Mouse (Mus musculus) R1 (cell line): Measurements from ENCODE around the gene Ap2b1.
"Not testable (repeated sequence)": the region's sequence is repeated elsewhere in the genome, so short reads cannot be mapped to it uniquely, and the experiment has no call there.

Experiments used
- DNase-seq: peaks from one replicate; pipeline ENCODE4 v3.0.0-alpha.2; 2018; ENCODE audit warnings: low read depth, low spot score

Gene Ap2b1

GRCm38 (mm10) chr11:83301431-83301831 is 2.6 kb downstream of the Ap2b1 start:
- no peak for DNase-seq

GRCm38 (mm10) chr11:83302124-83302523 is 3.3 kb downstream of the Ap2b1 start:
- no peak for DNase-seq

DNA sequence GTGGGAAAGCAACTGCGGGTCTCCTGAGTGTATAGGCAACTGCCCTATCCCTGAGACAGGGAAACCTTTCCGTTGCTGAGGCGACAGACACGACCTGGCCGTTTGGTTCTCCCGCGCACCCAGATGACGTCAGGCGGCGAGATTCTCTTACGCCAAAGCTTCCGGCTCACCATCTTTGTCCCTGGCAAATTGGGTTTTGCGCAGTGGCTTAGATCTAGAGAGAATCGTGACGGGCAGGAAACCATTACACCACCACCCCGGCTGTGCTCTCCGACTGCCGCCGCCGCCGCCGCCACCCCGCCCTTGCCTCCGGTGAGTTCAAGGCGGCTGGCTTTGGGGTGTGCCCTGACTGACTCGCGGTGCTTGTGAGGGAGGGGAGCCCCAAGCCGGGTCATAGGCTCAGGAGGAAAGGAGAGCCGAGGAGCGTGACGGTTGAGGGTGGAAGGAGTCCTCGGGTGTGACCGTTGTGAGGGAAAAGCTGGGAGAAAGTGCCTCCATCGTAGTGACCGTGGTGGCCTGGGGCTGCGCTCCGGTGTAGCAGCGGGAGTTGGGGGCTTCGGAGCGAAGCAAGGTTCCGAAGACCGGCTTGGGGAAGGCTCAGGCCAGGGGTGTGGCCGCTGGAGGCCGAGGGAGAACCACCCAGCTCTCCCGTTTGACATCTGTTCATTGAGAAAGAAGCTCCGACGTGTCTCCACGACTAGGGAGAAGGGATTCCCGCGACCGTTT is 3.9 kb downstream of the Ap2b1 start, which contains the start of gene Pex12:
Pex12 (minus strand) TSS at position 61 of the 726 bp plus-strand sequence.
- DNase-seq, result peak; percentile 98

DNA sequence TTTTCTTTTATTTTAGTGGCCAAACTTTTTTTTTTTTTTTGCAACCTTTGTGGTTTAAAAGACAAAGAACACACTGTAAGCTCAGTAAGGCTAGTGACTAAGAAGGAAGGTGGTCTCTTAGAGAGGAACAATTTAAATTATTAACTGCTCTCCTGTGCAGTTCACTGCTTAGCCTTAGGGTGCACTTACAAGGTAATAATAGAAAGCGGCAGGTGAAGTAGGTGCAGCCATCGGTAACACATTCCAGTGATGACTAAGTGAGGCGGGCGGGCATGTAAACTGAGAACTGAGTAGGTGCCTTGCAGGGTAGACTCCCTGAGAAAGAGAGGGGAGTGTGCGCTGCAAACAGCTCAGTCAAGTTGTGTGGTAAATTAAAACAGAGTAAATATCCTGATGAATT is 4.9 kb downstream of the Ap2b1 start:
- DNase-seq, result peak; percentile 45

DNA sequence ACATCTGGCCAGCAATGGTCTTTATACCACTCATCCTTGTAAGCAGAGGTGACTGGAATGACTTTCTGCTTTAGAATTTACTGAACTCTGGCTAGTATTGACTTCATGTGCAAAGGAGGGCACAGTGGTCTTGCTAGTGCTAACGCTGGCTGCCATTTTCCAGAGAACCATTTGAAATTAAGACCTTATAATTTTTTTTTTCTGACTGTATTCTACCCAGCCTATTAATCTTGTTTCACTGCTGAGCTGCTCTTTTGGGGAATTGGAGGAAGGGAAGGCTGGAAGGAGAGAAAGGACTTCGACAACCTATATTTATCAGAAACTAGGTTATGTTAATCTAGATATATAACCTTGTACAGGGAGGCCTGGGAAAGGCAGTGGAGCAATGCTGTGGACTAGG is 5.7 kb downstream of the Ap2b1 start:
- DNase-seq, result no peak

GRCm38 (mm10) chr11:83306700-83307253 is 8.0 kb downstream of the Ap2b1 start:
- DNase-seq, result no peak

DNA sequence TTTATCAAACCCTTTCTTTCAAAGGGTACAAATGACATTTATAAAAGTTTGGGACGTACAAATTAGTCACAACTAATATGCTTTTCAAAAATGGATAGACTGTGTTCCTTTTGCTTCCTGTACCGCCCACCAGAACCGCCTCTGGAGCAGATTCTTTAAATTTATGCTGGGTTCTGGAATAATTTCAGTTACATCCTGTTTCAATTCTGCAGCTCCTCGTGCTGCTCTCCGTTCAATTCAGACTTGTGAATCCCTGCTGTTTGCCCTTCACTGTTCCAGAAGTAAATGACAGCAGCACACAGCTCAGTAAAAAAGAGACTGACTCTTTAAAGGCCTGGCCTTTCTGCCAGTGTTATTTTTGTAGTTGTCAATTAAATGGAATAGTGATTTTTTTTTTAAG is 13.6 kb downstream of the Ap2b1 start:
- DNase-seq, result no peak

- no peak for DNase-seq
Observed at GRCm38 (mm10) chr11:83319048-83319447, 20.2 kb downstream of the Ap2b1 start.

DNA sequence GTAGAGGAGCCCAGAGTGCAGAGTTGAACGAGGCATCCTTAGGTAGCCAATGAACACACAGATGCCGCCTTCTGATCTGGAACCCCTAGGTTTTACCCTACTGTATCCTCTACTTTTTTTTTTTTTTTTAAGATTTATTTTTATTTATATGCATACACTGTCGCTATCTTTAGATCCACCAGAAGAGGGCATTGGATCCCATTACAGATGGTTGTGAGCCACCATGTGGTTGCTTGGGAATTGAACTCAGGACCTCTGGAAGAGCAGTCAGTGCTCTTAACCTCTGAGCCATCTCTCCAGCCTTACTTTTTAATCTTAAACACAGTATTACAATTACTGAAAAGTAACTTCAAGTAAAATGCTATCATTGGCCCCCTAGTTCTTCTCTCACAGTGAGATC is 27.9 kb downstream of the Ap2b1 start:
- DNase-seq, result not testable (repeated sequence)

- DNase-seq, result peak; percentile 73
Observed at GRCm38 (mm10) chr11:83327427-83327826, 28.6 kb downstream of the Ap2b1 start.

- DNase-seq, result no peak
Observed at GRCm38 (mm10) chr11:83335826-83336225, 37.0 kb downstream of the Ap2b1 start.

- DNase-seq, result peak; percentile 82
Observed at GRCm38 (mm10) chr11:83339705-83340104, 40.9 kb downstream of the Ap2b1 start.

GRCm38 (mm10) chr11:83341716-83342245 is 43.0 kb downstream of the Ap2b1 start:
- no peak for DNase-seq

GRCm38 (mm10) chr11:83355428-83355827 is 56.6 kb downstream of the Ap2b1 start:
- no peak for DNase-seq

DNA sequence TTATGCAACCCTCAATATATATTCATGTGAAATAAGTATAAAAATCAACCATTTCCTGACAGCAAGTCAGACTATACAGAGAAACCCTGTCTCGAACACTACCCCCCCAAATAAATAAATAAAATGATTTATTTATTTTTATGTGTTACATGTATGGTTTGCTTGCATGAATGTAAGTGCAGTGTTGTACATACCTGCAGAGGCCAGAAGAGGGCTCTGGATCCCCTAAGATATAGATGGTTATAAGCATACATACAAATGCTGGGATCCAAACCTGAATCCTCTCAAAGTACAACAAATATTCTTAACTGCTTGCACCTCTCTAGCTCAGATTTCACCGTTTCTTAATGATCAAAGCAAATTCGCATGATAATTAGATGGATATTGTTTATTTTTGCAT is 58.6 kb downstream of the Ap2b1 start:
- DNase-seq, result peak; percentile 36

GRCm38 (mm10) chr11:83364656-83365055 is 65.8 kb downstream of the Ap2b1 start:
- DNase-seq, result no peak

- DNase-seq, result no peak
Observed at GRCm38 (mm10) chr11:83371267-83371666, 72.4 kb downstream of the Ap2b1 start.

GRCm38 (mm10) chr11:83379745-83380341 is 81.0 kb downstream of the Ap2b1 start:
- DNase-seq, result no peak

GRCm38 (mm10) chr11:83382876-83383531 is 84.2 kb downstream of the Ap2b1 start:
- peak; percentile 59 for DNase-seq

- no peak for DNase-seq
Observed at GRCm38 (mm10) chr11:83383532-83383887, 84.7 kb downstream of the Ap2b1 start.

DNA sequence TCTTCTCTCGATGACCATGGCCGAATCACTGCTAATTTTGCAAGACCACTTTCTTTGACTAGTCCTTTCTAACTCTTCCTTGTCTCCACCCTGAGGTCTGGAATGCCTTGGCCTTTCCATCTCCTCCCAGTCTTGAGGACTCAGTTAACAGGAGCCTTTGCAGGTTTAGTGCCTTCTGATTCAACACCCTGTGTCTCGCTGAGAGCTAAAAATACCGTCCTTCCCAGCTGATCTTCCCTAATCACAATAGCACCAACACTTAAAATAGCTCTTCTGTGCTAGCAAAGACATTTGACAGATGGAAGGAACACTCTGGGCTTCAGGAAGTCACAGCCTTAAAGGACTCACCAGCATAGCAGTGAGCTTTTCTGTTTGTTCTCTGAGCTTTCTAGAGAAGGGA is 94.2 kb downstream of the Ap2b1 start:
- no peak for DNase-seq

DNA sequence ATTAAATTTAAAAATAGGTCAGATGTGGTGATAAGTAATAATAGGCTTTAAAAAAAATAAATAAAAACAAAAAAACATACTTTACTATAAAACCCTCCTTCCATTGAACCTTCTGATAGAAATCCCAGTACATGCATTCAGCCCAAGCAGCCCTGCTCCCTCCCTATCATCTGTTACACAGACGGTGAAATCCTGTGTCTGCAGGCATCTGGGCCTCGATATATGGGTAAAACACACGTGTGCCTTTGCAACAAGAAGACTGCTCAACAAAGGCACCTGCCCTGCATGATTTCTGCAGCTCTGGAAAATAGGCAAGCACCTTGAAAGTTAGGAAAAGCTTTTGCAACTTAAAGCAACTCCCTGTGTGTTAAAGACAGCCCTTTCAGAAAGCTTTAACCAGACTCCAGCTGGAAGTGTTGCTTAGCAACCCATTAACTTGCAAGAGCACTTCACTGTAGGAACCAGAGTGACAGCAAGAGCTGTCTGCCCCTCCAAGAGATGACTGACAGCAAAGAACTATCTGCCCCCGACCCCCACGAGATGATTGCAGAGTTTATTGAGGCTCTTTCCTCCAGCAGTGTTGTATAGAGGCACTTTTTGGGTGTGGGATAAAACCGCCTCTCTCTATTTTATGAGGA is 96.1 kb downstream of the Ap2b1 start:
- DNase-seq, result peak; percentile 60
